Mouse (Mus musculus) cortical plate, adult 2 months (tissue): ENCODE data around the gene Amz2.

Experiments used
- CTCF ChIP-seq: fragments of 200-500 bp; IDR thresholded peaks from 2 replicates; pipeline ENCODE4 v1.5.1; 2011; ENCODE audit warnings: mild to moderate bottlenecking, control low read depth, low read length; ENCODE audit not compliant: insufficient read depth; ENCODE audit errors: extremely low read depth
- POLR2A ChIP-seq: fragments of 200-500 bp; IDR thresholded peaks from 2 replicates; pipeline ENCODE4 v1.6.1; 2011; ENCODE audit warnings: mild to moderate bottlenecking, low read length, control low read depth; ENCODE audit not compliant: insufficient read depth; ENCODE audit errors: extremely low read depth

GRCm38 (mm10) chr11:109419961-109420566, 5.7 kb upstream of the Amz2 start:
- TF ChIP-seq POLR2A (no peak), CTCF (no peak)
